Mouse (Mus musculus) left cerebral cortex, adult 8-10 months (tissue): ENCODE results near the gene Htr2a. TPM values are rescaled to one million over a fixed set of nuclear protein-coding genes. Genes with fewer than 3 reads are reported as not detected.

Source experiments
- DNase-seq, 2 experiments: peaks; one replicate each; pipeline ENCODE4 v3.0.0; 2022; ENCODE audit warnings: low spot score in 2 of 2
- total RNA-seq, 4 experiments: library from RNA; stranded (reverse); gene quantifications; 2 replicates each; pipeline ENCODE4 v1.2.4; 2022

Gene Htr2a
- total RNA-seq, 4 experiments from 2014 or later, result 18.8 to 20.5 (median 19.0) TPM

DNA sequence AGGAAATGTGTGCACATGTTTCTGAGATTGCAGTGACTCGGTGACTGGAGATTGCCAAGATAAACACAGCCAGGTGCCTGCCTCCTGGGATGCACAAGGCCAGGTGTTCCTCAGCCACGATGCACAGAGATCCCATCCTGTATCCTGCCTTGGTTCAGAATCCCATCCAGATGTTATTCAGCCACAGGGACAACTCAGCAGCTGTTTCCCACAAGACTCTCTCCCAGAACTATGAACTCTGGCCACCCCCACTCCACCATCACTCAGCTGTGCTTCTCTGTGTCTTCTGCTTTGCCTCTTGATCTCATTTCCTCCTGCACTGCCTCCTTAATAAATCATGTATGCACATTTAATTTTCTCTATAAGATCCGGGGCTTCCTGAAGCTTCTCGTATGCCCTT is 56.1 kb downstream of the Htr2a start:
- DNase-seq, result no peak

DNA sequence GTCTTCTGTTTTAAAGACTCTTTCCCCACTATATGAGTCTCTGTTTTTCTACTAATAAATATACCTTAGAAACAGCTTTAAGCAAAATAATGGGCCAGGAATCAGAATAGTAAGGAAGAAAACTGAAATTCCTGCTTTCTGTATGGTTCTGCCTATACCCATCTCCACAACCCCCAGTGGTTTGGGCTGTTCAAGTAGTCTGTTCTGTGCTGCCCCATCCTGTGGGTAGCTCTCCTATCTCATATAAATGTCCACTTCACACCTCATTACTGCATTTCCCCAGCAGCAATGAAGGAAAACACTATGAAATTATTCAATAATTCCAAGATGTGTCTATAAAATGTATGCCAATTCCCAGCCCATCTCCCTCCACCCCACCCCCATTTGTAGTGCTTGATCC is 56.8 kb downstream of the Htr2a start:
- DNase-seq, result no peak

DNA sequence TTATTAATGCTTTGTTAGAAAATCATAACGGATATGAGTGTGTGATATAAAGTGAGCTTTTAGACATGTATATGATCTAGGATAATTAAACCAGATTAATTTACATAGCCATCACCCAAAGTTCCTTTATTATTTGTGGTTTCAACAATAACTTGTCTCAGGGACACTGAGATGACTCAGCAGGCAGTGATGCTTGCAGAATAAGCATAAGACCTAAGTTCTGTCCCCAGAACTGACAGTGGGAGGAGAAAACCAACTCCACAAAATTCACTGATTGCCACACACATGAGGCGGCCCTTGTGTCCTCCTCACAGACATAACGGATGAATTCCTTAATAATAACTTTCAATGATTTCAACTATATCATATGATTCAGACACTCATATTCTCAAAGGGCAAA is 58.6 kb downstream of the Htr2a start:
- DNase-seq, result no peak

DNA sequence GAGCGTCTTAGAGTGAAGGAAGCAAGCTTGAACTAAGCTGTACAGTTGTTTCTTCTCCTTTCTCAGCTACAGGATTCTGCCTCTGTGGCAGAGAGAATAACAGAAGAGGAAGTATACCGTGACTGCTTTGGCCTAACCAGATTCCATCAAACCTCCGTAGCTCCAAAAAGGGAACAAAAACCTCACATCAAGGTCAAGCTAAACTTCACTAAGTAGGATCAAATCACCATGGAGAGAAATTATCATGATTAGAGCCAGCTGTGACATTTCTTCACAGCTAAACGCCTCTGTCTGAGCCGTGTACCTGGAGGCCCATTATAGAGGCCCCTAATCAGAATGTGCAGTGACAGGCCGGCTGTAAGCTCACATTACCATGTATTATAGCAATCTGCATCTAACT is 63.3 kb downstream of the Htr2a start:
- no peak for DNase-seq

DNA sequence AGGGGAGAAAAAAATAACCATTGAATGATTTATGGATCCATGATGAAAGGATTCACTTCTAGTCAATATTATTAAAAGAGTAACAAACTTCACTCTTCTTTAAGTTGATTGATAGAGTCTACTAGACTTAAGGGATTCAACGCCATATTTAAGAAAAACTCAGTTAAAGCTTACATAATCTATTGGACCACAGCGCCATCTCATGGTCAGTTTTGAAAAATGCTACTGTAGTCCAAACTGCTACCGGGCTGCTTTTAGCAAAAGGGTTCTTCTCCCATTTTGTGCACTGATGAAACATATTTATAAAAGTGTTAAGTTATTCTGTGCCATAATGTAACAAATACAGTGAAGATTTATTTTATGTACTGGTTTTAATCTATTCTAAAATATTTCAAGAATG is 68.4 kb downstream of the Htr2a start:
- no peak for DNase-seq

DNA sequence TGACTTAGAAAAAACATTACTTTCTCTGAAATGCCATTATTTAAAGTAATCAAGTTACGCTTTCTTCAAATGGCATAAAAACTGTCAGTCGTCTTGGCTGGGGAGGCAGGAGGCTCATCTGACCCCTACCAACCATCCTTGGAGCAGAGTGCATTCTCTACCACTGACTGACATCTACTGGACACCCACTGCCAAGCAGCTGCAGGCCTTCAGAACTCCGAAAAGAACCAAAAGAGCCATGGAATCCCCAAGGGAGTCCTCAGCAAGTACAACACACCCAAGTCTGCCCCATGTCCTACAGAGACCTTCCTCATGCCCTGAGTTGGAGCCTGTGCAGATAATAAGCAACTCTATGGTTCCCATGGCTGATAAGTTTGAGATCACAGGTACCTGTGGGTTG is 82.9 kb downstream of the Htr2a start:
- no peak for DNase-seq

DNA sequence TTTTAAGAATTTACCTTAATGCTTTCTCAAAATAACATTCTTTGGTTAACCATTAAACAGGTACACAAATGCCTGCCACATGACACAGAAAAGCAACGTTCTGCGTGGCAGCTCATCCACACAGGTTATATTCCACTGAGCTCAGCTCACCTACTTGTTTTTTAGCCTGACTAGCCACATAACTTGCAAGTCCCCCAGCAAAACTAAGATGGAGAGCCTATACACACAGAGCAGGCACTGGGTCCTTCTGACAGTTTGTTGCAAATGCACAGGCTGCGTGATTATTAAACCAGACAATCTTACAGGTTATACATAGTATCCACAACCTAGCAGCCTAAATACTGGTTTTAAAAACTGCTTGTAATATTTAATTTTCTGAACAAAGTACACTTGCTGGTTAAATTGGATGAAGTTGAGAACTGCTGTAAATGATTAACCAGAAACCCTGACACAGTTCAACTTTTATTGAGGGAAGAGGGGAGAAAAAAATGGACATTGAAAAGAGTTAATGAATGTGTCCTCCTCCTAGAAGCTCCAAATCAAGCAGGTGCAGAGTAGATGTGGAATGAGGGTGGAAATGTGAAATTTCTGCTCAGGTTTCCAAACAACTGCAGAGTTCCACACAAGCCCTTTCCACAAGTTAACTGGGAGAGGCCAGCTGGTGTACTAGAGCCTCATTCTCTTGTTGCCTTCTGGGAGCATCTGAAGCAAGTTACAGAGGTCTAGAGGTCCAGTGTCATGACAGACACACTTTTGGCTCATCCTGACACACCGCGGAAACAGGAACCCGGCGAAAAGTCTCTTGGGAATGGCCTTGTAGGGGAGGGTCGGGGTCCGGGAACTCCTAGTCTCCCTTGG is 90.8 kb downstream of the Htr2a start:
- DNase-seq, result no peak

DNA sequence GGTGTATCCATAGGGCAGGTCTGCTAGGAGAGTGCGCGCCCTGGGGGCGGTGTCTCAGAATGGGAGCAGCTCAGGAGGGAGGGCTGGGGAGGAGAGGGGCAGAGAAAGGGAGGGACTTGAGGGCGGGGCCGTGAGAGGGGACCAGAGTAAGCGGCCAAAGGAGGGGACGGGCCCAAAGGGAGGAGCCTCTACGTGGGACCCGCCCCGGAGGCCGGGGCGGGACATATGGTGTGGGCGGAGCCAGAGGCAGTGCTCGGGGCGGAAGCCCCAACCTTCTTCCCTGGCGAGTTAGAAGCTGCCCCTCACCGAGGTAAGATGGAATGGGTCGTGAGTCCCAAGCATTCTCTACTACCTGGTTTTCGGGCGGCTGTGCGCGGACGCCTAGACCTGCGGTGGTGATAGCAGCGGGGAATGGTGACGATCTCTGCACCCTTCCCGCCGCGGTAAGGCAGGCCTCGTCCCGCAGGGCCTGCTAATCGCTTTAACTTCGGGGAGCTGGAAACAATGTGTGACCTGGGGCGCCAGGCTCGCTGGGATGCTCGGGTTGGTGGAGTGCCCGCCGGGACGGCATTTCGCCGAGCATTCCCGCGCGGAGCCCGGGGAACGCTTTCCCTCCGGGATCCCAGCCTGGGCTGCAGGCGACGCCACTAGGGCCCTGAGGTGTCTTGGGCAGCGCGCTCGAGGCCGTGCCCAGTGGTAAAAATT is 91.6 kb downstream of the Htr2a start, which contains the start of gene Esd:
Gene Esd (plus strand): TSS at position 219 of the 705 bp plus-strand sequence.
- peak; percentile 63 to 90 for DNase-seq

DNA sequence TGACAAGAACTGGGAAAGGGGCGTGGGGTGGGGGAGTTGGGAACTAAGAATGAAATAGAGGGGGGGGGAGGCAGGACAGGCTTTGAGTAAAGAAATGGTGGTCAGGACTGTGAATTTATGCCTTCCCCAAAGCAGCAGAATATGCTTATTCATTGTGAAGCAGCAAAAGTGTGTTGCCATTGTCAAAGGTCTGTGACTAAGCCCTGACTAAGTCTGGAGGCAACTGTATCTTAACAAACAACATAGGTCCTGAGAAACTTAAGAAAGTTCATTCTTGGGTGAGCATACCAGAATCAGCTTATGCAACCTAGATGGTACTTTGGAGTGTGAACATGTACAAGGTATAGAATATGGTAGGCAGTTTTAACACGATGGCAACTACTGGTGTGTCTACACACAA is 92.8 kb downstream of the Htr2a start:
- no peak for DNase-seq

DNA sequence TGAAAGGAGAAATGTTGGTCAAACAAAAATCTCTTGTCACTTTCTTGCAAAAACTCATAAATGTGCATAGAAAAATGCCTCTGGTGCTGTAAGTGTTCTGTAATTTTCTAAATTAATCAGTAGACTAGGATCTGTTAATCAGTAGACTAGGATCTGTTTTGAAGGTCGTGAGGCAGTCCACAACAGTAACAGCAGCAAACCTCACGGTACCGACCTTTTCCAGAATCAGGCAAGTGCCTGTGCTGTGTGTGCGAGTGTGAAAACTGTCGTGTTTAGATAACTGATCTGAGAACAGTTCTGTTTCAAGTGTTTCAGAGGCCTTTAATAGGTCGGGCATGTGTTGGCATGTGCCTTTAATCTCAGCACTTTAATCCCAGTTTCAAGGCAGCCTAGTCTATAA is 94.8 kb downstream of the Htr2a start:
- no peak for DNase-seq

DNA sequence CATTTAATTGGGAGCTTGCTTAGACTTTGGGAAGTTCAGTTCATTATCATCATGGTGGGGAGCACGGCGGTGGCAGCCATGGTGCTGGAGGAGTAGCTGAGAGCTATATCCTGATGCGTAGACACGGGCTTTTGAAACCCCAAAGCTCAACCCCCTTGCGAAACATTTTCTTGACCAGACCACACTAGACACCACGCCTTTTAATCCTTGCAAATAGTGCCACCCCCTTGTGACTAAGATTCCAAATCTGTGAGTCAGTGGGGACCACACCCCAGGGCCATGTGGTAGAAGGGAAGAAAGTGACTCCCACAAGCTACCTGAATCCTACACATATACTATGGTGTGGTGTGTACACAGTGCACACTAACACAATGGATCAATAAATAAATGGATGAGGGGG is 96.2 kb downstream of the Htr2a start:
- no peak for DNase-seq

Other genes starting within 250 kb of the Htr2a start
- 10 to 100 TPM; 90.1 to 95.5 (median 91.4) TPM for gene Esd, start 91.5 kb downstream of the Htr2a start, total RNA-seq